Mouse (Mus musculus) frontal cortex, postnatal 10 days (tissue): ENCODE data around the gene Gja5.
"Not testable (repeated sequence)": the region's sequence is repeated elsewhere in the genome, so short reads cannot be mapped to it uniquely, and the experiment has no call there.

Experiments used
- DNase-seq, 2 experiments: peaks; one replicate each; pipeline ENCODE4 v3.0.0; 2022; ENCODE audit warnings: low spot score in 2 of 2, mixed read lengths in 1 of 2

The Gja5 gene

DNA sequence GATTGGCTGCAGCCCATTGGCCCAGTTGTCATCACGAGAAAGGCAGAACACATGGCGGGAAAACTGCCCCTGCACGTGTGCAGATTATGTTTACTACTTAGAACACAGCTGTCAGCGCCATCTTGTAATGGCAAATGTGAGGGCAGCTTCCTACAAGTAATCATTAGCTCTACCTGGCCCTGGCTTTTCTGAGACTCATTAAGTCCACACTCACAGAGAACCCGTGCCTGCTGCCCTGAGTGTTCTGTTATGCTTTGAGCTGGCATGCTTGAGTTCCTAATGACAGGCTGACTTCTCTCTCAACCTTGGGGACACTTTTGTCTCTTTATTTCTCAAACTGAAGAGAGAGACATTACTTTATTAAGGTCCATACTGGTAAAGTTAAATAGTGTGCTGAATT, 199.5 kb downstream of the Gja5 start:
- DNase-seq, result not testable (repeated sequence)

DNA sequence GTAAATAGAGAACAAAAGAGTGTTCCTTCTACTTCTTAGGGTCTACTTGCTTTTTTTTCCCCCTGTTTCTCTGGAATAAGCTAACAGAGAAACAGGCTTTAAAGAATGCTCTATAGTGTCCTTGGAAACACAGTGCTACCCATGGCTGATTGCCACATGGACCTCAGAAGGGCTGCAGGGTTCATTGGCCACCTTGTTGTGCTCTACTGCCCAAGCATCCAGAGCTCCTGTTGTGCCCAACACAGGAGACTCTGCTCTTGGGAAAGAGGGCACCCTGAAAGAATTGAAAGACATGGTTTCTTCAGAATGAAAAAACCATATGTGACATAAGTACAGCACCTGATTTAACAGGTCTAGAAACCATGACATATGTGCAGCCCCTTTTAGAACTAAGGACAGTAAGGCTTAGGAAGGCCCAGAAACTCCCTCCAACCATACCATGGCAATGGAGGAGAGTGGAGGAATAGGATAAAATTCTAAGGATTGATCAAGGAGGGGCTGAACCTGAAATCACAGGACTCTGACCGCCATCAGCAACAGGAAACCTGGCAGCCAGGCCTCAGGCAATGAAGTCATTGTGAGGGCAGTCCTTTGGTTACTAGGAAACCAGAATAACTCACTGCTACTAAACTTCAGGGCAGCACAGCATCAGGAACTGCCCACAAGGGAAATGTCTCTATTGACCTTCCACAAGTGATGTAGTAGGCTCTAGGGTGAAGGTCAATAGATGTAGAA, 200.4 kb downstream of the Gja5 start:
- DNase-seq, result no peak

DNA sequence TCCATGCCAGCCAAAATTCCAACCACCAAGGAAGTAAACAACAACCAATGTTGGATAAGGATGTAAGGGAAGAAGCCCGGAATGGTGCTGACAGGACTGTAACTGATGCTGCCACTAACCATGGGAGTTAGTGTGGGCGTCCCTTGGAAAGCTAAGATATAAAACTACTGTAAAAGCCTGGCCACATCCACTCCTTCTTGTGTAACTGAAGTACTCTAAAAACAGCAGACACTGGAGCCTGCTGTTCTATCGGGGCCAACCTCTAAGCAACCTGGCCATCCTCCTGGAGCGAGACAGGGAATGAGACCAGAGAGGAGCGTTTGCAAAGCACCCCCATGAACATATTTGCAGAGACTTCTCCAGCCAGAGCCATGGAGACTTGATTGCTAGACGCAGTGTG, 213.0 kb downstream of the Gja5 start:
- DNase-seq, result no peak

DNA sequence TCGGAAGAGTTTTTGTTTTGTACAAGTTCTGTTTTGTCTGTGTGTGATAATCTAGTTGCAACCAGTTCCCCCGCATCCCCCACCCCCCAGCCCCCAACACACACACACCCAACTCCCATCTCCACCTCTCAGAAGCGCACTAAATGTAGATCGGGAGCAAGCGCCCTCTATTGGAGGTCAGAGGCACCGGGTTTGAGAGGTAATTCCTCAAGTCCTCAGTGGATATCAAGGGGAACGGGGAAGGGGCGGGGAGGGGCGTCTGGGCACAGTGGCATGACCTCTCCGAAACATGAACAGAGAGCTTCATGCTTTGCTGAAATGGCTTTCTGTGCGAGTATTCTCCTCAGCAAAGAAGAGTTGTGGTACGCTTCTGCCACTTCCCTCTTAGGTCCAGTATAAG, 213.8 kb downstream of the Gja5 start:
- DNase-seq, result no peak

DNA sequence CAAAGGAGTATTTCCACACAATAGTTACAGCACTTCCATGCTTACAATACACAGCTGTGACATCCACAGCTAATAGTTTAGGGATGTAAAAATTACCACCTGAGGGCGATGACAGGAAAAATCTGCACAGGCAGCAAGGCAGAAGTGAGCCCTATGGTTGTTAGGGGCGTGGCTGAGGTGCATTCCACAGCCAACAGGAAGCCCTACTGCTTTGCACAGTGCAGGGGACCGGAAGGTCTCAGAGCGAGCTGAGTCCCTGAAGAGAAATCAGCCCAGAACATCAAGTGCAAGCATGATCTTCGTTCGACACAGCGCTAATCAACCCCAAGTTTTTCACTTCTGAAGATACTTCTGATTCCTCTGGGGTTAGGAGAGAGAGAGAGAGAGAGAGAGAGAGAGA, 219.7 kb downstream of the Gja5 start:
- DNase-seq, result no peak
